Mouse (Mus musculus) liver, embryonic 14.5 days (tissue): ENCODE results near the gene Pcsk4. TPM values are rescaled to one million over a fixed set of nuclear protein-coding genes. Genes with fewer than 3 reads are reported as not detected.

Experiments
- ATAC-seq: fragments of 200-750 bp; cut with Nextera tagmentation; 2 replicates; pipeline ENCODE4 v1.8.0; 2017; ENCODE audit warnings: moderate number of reproducible peaks, mild to moderate bottlenecking, moderate library complexity; ENCODE audit not compliant: insufficient read depth
- DNase-seq, 3 experiments: peaks; one replicate each; pipeline ENCODE4 v3.0.0-alpha.2; 2012 to 2013; ENCODE audit warnings: low read depth in 3 of 3, low spot score in 3 of 3
- H3K27ac ChIP-seq: fragments of 300-500 bp; sonication (generic); 2 replicates; pipeline ENCODE4 v1.5.1; 2014; ENCODE audit warnings: moderate library complexity, mild to moderate bottlenecking, control low read depth, inconsistent platforms
- H3K27me3 ChIP-seq: fragments of 300-500 bp; sonication (generic); 2 replicates; pipeline ENCODE4 v1.6.1; 2014; ENCODE audit warnings: mild to moderate bottlenecking, low read length, moderate library complexity; ENCODE audit not compliant: control insufficient read depth, insufficient read depth
- H3K36me3 ChIP-seq: fragments of 300-500 bp; sonication (generic); replicated peaks from 2 replicates; pipeline ENCODE4 v1.6.1; 2014; ENCODE audit warnings: low read depth; ENCODE audit not compliant: control insufficient read depth, insufficient read depth
- H3K4me1 ChIP-seq, 2 experiments: fragments of 200-500 bp in 1 of 2; fragments of 300-500 bp in 1 of 2; sonication (generic) in 1 of 2; replicated peaks; 2 replicates each; pipeline ENCODE4 v1.6.1; 2012 to 2014; ENCODE audit warnings: antibody characterized with exemption in 1 of 2, inconsistent platforms in 1 of 2, low read length in 1 of 2; ENCODE audit not compliant: control insufficient read depth in 2 of 2, insufficient read depth in 2 of 2
- H3K4me2 ChIP-seq: fragments of 300-500 bp; sonication (generic); 2 replicates; pipeline ENCODE4 v1.6.1; 2014; ENCODE audit warnings: low read depth, mild to moderate bottlenecking, control low read depth, moderate library complexity
- H3K4me3 ChIP-seq, 2 experiments: fragments of 200-500 bp in 1 of 2; fragments of 300-500 bp in 1 of 2; sonication (generic) in 1 of 2; 2 replicates each; pipeline ENCODE4 v1.5.1; 2012 to 2014; ENCODE audit warnings: low read depth in 2 of 2, low read length in 2 of 2, mild to moderate bottlenecking in 2 of 2, control low read depth in 1 of 2, inconsistent platforms in 1 of 2, moderate library complexity in 1 of 2; ENCODE audit not compliant: insufficient read depth in 1 of 2
- H3K9ac ChIP-seq: fragments of 300-500 bp; sonication (generic); replicated peaks from 2 replicates; pipeline ENCODE4 v1.6.1; 2014; ENCODE audit warnings: mild to moderate bottlenecking, control low read depth, moderate library complexity
- H3K9me3 ChIP-seq: fragments of 300-500 bp; sonication (generic); 2 replicates; pipeline ENCODE4 v1.6.1; 2016; ENCODE audit warnings: low read length, mixed read lengths; ENCODE audit not compliant: control insufficient read depth
- CTCF ChIP-seq: IDR thresholded peaks from 2 replicates; pipeline ENCODE4 v1.5.1; 2016; ENCODE audit warnings: antibody characterized with exemption, low read depth, control low read depth
- EP300 ChIP-seq: IDR thresholded peaks from 2 replicates; pipeline ENCODE4 v1.6.1; 2016; ENCODE audit warnings: antibody characterized with exemption, low read depth
- WGBS: fragments of 180-500 bp; shearing (Covaris S2); extraction: QIAGEN DNeasy Blood & Tissue Kit; methylation state at CpG from one replicate; pipeline ENCODE4 v1.1.7; 2014; ENCODE audit not compliant: insufficient replicate concordance; 5-methylcytosine and 5-hydroxymethylcytosine counted together
- polyA plus RNA-seq, 2 experiments: library from polyadenylated mRNA; depleted of rRNA in 1 of 2; stranded (reverse) in 1 of 2; unstranded in 1 of 2; fragments of >200 nt; fragmentation: Nextera tagmentation in 1 of 2; extraction: Ambion mirVana in 1 of 2; gene quantifications; 2 replicates each; pipeline versions ENCODE4 v1.2.1 to v1.2.3; 2012 to 2014

The Pcsk4 gene
- polyA plus RNA-seq, 2 experiments, result 3.2 to 6.6 TPM

- Histone ChIP-seq H3K4me2 (no peak overlapping the region), H3K36me3 (peaks cover 85% of the 10 kb centered on the region), H3K4me1 (no peaks in the 10 kb centered on the region), H3K4me3 (no peak overlapping the region), H3K9me3 (no peaks in the 10 kb centered on the region), H3K27ac (no peak overlapping the region), H3K27me3 (no peaks in the 10 kb centered on the region), H3K9ac (no peak overlapping the region)
- TF ChIP-seq EP300 (no peak), CTCF (no peak)
- no peak for DNase-seq
- ATAC-seq, result no peak
- 80% methylated on average over 20 of the region's 20 CpGs for WGBS
Observed at GRCm38 (mm10) chr10:80282481-80283441, 46.5 kb downstream of the Pcsk4 start.

- H3K4me3 ChIP-seq, result no peak overlapping the region
- no peaks in the 10 kb centered on the region for H3K4me1 ChIP-seq
- no peak for TF ChIP-seq CTCF
- no peak for TF ChIP-seq EP300
- no peak overlapping the region for H3K9ac ChIP-seq
- WGBS, result 78% methylated on average over 8 of the region's 8 CpGs
- no peak overlapping the region for H3K4me2 ChIP-seq
- no peak for DNase-seq
- no peak overlapping the region for H3K27ac ChIP-seq
- no peaks in the 10 kb centered on the region for H3K9me3 ChIP-seq
- no peak for ATAC-seq
- H3K36me3 ChIP-seq, result peaks cover 87% of the 10 kb centered on the region
- H3K27me3 ChIP-seq, result no peaks in the 10 kb centered on the region
Observed at GRCm38 (mm10) chr10:80281921-80282371, 47.4 kb downstream of the Pcsk4 start.

- 85% methylated on average over 7 of the region's 7 CpGs for WGBS
- no peak overlapping the region for H3K9ac ChIP-seq
- no peak for DNase-seq
- TF ChIP-seq CTCF (no peak), EP300 (no peak)
- H3K4me1 ChIP-seq, result no peaks in the 10 kb centered on the region
- H3K4me3 ChIP-seq, result no peak overlapping the region
- no peaks in the 10 kb centered on the region for H3K27me3 ChIP-seq
- H3K36me3 ChIP-seq, result peaks cover 87% of the 10 kb centered on the region
- H3K4me2 ChIP-seq, result no peak overlapping the region
- no peaks in the 10 kb centered on the region for H3K9me3 ChIP-seq
- no peak overlapping the region for H3K27ac ChIP-seq
- ATAC-seq, result no peak
Observed at GRCm38 (mm10) chr10:80281304-80281703, 48.0 kb downstream of the Pcsk4 start.

- H3K4me3 ChIP-seq, result no peak overlapping the region
- H3K27ac ChIP-seq, result no peak overlapping the region
- no peaks in the 10 kb centered on the region for H3K9me3 ChIP-seq
- H3K9ac ChIP-seq, result no peak overlapping the region
- WGBS, result 89% methylated on average over 12 of the region's 12 CpGs
- ATAC-seq (no peak), DNase-seq (no peak)
- TF ChIP-seq EP300 (no peak), CTCF (no peak)
- H3K4me2 ChIP-seq, result no peak overlapping the region
- H3K4me1 ChIP-seq, result no peaks in the 10 kb centered on the region
- H3K27me3 ChIP-seq, result no peaks in the 10 kb centered on the region
- H3K36me3 ChIP-seq, result peaks cover 89% of the 10 kb centered on the region
Observed at GRCm38 (mm10) chr10:80279273-80279672, 50.0 kb downstream of the Pcsk4 start.

- no peak overlapping the region for H3K4me3 ChIP-seq
- ATAC-seq, result no peak
- H3K27ac ChIP-seq, result no peak overlapping the region
- no peaks in the 10 kb centered on the region for H3K9me3 ChIP-seq
- TF ChIP-seq EP300, result no peak
- TF ChIP-seq CTCF, result no peak
- no peak overlapping the region for H3K4me2 ChIP-seq
- peaks cover 0 to 3% of the 10 kb centered on the region in 2 experiments; a peak in 2 of 4 replicates for H3K4me1 ChIP-seq
- peaks cover 88% of the 10 kb centered on the region for H3K36me3 ChIP-seq
- no peak overlapping the region for H3K9ac ChIP-seq
- H3K27me3 ChIP-seq, result no peaks in the 10 kb centered on the region
- WGBS, result 92% methylated on average over 9 of the region's 9 CpGs
- no peak for DNase-seq
Observed at GRCm38 (mm10) chr10:80278390-80278789, 50.9 kb downstream of the Pcsk4 start.
